Mouse (Mus musculus): ENCODE results near the gene Snx7.

DNA sequence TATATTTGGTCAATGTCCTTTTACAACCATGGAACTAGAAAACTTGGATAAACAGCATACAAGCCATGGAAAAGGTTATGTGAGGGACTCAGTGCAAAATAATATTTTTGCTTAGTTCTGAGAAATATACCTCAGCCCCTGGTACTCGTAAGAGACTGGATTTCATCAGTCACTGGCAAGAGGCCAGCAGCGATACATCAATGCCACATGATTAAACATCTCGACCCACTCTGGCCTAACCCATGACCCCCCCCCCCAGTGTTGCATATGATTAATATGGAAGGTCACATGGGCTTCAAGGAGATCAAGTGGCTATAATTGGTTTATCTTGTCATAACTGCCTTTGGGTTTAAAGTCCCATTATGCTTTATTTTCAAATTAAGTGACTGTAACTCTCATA, 46.7 kb upstream of the Snx7 start:
- TF ChIP-seq POLR2A (IDR thresholded peaks at IDR 0.05; ENCODE audit: insufficient read length, low read depth), result no peak
- TF ChIP-seq SRF (IDR thresholded peaks at IDR 0.05; ENCODE audit: control insufficient read depth, insufficient read length, low read depth), result no peak
- TF ChIP-seq MAX (IDR thresholded peaks at IDR 0.05; ENCODE audit: low read depth), result no peak
- TF ChIP-seq TCF12 (IDR thresholded peaks at IDR 0.05; ENCODE audit: insufficient read depth, poor library complexity, severe bottlenecking), result no peak
- no peak for TF ChIP-seq TCF3 (IDR thresholded peaks at IDR 0.05; ENCODE audit: insufficient read length, low read depth)
- TF ChIP-seq USF1 (IDR thresholded peaks at IDR 0.05; ENCODE audit: low read depth), result no peak
- no peak for TF ChIP-seq E2F4 (IDR thresholded peaks at IDR 0.05; ENCODE audit: insufficient read depth)
- TF ChIP-seq REST (IDR thresholded peaks at IDR 0.05; ENCODE audit: insufficient read depth, insufficient read length), result no peak
- no peak for TF ChIP-seq CEBPB (IDR thresholded peaks at IDR 0.05; ENCODE audit: insufficient read depth, poor library complexity, severe bottlenecking)
- TF ChIP-seq MYOG (IDR thresholded peaks at IDR 0.05; ENCODE audit: control insufficient read depth in 1 of 3, insufficient read depth in 1 of 3, insufficient read length in 2 of 3, low read depth in 2 of 3), result no peak
- TF ChIP-seq POLR2AphosphoS2 (IDR thresholded peaks at IDR 0.05; ENCODE audit: insufficient read length, low read depth), result no peak
